Mouse (Mus musculus) inflammation-experienced regulatory T-cells, adult 6 months (primary cell): Measurements from ENCODE around the gene Clca2. TPM values are rescaled to one million over a fixed set of nuclear protein-coding genes. Genes with fewer than 3 reads are reported as not detected.
"Not testable (repeated sequence)": the region's sequence is repeated elsewhere in the genome, so short reads cannot be mapped to it uniquely, and the experiment has no call there.

Experiments used
- ATAC-seq: one replicate; pipeline ENCODE4 v1.8.0; 2017
- polyA plus RNA-seq, 3 experiments: library from polyadenylated mRNA; unstranded; fragments of 100-300 nt; shearing (Covaris generic); gene quantifications; one replicate each; pipeline ENCODE4 v1.2.1; 2017

Gene Clca2
- polyA plus RNA-seq, 3 experiments from 2014 or later = not detected

DNA sequence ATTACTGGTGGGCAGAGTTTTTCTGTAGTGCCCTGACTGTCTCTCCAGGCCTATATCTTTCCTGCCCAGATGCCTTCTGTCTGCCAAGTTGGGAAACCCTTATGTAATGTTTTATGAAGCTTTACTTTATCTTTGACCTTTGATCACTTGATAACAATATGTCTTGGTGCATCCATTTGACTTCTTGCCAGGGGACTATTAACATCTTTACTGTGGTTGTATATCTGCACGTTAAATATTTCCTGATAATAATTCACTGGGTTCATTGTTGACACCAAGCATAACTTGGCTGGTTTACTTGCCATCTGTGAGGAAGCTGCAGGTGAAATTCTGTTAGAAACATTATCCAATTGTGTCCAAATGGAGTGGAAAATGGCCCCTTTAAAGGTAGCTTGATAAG lies 16.2 kb downstream of the Clca2 start:
- no peak for ATAC-seq

DNA sequence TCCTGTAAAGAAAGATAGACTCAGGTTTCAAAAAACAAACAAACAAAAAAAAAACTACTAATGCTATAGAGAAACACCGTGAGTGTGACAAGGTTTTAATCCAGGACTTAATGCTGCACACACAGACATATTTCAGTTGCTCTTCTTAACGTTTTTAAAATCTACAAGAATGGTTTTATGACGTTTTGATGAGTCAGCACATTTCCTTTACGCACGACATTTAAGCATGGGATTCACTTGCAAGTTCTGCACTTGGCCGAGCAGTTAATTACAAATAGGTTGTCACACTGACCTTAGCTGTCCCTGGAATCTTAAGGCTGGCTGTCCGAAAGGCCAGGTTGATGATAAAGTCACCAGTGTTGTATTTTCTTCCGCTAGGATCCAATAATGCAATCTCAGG lies 18.3 kb downstream of the Clca2 start:
- ATAC-seq = no peak

DNA sequence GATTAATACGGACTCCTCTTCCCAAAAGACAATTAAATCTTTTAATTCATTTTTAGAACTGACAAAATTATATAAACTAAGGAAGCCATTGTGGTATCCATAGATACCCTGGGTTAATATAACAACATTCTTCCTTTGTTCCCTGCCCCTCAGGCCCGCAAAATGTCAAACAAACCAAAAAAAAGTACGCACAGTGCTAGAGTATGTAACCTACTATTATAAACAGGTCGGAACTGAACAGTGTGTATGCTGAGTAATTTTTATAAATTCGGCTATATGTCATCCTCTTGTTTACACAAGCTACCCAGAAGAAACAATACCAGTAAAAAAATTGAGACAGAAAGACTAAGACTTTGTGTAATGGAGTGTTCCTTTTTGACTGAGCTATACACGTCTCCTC lies 20.8 kb downstream of the Clca2 start:
- no peak for ATAC-seq

DNA sequence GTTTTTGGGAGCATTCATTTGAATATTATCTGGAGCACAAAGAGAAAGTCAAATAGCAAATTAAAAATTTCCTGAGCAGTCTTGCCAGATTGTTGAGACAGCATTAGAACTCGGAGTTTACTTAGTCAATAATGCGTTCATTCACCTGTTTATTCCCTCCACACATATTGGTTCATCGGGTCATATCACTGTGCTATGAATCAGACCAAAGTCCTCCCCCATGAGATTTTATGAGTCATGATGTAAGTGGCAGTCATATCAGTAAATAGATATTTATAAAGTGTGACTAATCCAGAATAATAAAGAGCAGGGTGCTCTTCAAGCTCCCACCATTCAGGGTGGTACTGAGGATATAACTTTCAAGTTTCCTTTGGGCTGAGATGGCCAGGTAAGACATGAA lies 26.9 kb downstream of the Clca2 start:
- ATAC-seq = no peak

DNA sequence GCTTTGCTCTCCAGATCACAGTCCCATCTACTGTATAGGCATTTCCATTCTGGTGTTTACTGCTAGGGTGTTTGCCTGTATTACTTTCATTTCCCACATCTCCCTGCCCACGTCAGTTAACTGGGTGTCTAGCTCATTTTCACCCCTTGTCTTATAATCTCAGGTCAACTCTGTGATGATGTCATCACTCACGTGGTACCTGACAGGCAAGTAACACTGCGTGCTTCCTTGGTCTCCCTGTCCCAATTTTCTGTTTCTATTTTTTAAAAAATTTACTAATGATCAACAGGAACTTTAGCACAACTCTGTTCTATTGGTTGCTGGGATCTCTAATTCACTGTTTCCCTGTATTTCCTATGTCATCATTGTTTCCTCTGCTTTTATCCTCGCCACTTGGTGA lies 30.3 kb downstream of the Clca2 start:
- ATAC-seq = no peak

DNA sequence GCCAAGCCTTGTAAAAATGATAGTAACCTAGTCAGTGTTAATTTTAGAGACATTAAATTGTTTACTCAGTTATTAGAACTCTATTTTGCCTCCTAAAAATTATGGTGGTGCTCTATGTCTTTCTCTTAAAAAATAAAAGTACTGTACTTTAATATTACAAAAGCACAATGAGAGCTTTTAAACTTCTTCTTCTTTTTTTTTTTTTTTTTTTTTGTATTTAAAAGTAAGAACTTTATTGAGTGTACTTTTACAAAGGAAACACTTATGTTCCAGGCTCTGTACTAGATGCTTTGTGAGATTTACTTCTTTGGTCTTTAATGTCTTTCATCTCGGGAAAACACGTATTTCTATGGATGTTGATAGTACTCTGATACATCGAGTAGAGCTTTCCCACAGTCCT lies 44.1 kb downstream of the Clca2 start:
- not testable (repeated sequence) for ATAC-seq

DNA sequence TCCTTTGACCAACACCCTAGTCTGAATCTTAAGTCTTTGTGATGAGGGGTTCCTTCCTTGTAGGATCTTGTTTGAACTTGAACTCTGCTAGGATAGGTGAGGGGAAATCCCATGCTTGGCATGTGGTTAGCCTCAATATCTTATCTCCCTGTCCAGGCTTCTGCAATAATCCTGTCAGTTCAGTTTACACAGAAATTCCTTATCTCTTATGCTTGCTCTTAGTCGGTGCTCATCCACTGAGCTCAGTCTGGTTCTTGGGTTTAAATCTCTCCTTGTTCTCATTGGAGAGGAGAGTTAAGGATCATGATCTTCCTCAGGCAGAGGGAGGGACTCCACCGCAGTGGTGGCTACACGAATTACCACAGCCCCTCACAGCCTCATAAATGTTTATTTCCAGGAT lies 49.4 kb downstream of the Clca2 start:
- ATAC-seq = no peak

DNA sequence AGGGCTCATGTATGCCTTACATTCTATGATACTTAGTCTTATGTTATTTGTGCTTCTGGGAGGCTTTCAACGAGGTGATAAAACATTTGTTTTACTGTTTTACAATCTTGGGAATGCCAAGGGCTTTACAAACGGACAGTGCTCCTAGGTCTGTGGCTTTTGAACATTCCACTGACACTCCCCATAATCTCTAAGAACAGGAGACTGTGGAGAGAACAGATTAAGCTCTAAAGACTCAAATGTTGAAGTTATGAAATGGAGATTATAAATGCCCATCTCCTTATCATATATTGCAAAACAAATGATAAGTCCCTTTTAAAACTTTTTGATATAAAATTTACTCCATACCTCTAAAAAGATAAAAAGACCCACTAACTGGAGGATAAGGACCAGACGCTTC lies 60.4 kb downstream of the Clca2 start:
- ATAC-seq = no peak

DNA sequence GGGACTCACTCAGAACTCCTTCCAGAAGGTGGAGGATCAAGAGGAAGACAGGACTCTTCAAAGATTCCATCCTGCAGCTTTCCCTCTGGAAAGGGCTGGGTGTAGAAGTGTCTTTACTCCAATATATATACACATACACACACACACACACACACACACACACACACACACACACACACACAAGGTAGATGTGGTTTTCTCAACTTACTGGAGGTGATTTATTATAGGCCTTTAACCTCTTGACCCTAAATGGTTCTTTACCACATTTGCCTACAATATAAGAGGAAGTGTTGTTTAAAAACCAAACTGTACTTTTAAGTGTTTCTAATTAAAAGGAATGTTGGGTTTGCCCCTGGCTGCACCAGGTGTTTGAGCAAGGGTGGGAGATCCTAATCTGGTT lies 66.6 kb downstream of the Clca2 start, which contains the start of gene Clca1:
Gene Clca1, minus strand, starts transcription at position 101 of the 400 bp plus-strand sequence.
- no peak for ATAC-seq

DNA sequence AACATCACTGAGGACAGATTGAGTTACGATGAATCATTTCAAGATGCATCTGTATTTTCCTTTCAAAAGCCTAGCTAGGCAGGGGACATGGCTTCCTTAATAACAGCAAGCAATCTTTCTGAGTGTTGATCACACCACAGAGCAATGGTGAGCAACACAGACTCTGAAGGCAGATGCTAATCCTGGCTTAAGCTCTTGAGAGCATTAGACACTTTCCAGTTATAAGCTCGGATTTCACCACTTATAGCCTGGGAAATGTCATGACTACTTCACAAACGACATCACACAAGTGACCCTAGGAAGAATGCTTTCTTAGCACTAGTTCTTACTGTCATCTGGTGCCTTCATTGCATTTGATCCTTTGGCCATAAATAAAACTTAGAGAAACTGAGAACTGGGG lies 71.2 kb downstream of the Clca2 start:
- no peak for ATAC-seq

DNA sequence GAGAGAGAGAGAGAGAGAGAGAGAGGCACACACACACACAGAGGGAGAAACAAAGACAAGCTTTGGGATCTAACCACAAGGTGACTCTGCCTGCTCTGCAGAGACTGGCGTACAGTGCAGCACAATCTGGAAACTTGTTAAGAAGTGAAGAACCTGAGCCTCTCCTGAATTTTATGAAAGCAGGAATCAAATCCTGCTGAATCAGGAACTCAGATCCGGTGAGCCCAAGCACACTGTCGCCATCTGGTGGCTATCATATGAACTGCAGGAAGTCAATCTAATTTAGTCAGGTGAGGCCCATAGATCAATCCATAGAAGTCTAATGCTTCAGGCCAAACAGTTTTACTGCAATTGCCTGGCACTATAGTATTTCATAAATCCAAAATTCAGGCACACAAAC lies 72.5 kb downstream of the Clca2 start:
- no peak for ATAC-seq

Other genes starting within 250 kb of the Clca2 start
- gene Clca4b, start 166.9 kb downstream of the Clca2 start, polyA plus RNA-seq = not detected
- not detected for gene Clca4a, start 124.4 kb downstream of the Clca2 start, polyA plus RNA-seq
- gene Clca1, start 66.7 kb downstream of the Clca2 start, polyA plus RNA-seq = not detected
- gene Odf2l, start 19.1 kb upstream of the Clca2 start, polyA plus RNA-seq = 1 to 10 TPM; 5.6 to 8.6 (median 7.9) TPM
- gene Col24a1, start 193.0 kb upstream of the Clca2 start, polyA plus RNA-seq = under 1 TPM in 1 of 3 experiments, not detected in 2; 0.12 TPM